Mouse (Mus musculus) gastrocnemius, postnatal 36 days (tissue): ENCODE measurements around the gene Cyp2c54. TPM values are rescaled to one million over a fixed set of nuclear protein-coding genes. Genes with fewer than 3 reads are reported as not detected.
"Not testable (repeated sequence)": the region's sequence is repeated elsewhere in the genome, so short reads cannot be mapped to it uniquely, and the experiment has no call there.

ENCODE experiments used
- DNase-seq, 2 experiments: peaks; one replicate each; pipeline ENCODE4 v3.0.0; 2022
- intact Hi-C: fragments of 180-260 bp; cut with DNase I; formaldehyde crosslinking; loops from one replicate; pipeline ENCODE4 v1.15.1; 2025
- long read RNA-seq, 2 experiments: library from polyadenylated mRNA; stranded (forward); transcript quantifications; one replicate each; pipeline ENCODE4 v2.0.0; 2021
- total RNA-seq, 2 experiments: library from RNA; stranded (reverse); gene quantifications; 2 replicates each; pipeline ENCODE4 v1.2.3; 2021

Cyp2c54 gene
- not detected for total RNA-seq
- long read RNA-seq, experiment 1, result 0 reads
- long read RNA-seq, experiment 2, result 0 reads

DNA sequence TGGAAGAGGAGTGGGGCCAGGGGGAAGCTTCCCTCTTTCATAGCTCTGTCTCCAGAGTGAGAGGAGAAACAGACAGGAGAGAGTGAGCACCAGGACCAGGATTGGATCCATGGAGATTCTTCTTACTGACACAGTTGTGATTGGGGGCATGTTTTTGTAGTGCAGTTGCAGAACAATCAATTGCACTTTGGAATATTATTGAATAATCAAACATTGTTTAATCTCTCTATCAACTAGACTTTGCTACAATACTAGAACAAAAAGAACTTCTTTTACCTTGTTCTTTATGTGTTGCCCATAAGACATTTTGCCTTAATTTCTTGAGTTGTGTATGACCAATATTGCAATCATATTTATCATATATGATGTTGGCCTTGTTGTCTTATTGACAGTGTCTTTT, at the start of gene Cyp2c54:
Cyp2c54 (minus strand) TSS at position 127 of the 400 bp plus-strand sequence.
- DNase-seq, result no peak
- intact Hi-C loops, result no loop called here

- DNase-seq, intact Hi-C loops: not testable (repeated sequence)
Measured at GRCm38 (mm10) chr19:40119624-40120023, 46.0 kb upstream of the Cyp2c54 start.

DNA sequence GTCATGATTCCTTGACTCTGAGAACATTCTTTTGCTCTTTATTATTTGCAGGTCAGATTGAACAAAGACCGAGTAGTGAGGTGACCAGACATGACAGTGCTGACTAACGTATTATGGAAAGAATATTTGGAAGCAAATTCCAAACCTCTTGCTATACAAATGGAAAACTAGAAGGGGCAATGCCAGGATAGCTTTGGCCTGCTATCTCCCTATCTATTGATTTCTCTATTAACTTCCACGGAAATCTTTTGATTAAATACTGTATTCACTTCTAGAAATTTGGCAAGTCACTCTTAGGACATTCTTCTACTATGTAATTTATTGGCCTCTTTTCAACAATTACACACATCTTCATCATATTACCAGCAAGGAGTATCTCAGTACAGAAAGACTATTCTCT, 17.5 kb upstream of the Cyp2c54 start:
- no peak for DNase-seq
- intact Hi-C loops, result no loop called here

- intact Hi-C loops, result loop anchor here (5.0 kb wide), 1 partner anchor 112 kb away; no protein-coding TSS in a partner anchor
- not testable (repeated sequence) for DNase-seq
Measured at GRCm38 (mm10) chr19:40089421-40089820, 15.8 kb upstream of the Cyp2c54 start, which contains the start of gene Cyp2c50. Gene Cyp2c50 (plus strand): TSS chr19:40089688.

- intact Hi-C loops, result loop anchor here (5.0 kb wide), 1 partner anchor 111 kb away; no protein-coding TSS in a partner anchor
- no peak for DNase-seq
Measured at GRCm38 (mm10) chr19:40088381-40088780, 14.8 kb upstream of the Cyp2c54 start.

DNA sequence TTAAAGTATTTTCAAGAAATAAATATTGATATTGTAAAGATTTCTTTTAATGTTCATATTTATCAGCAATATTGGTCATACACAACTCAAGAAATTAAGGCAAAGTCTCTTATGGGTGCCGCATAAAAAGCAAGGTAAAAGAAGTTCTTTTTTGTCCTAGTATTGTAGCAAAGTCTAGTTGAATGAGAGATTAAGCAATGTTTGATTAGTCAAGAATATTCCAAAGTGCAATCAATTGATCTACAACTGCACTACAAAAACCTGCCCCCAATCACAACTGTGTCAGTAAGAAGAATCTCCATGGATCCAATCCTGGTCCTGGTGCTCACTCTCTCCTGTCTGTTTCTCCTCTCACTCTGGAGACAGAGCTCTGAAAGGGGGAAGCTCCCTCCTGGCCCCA, 81.5 kb downstream of the Cyp2c54 start, which contains the start of gene Cyp2c37:
Cyp2c37 (plus strand) TSS at position 285 of the 400 bp plus-strand sequence.
- DNase-seq, intact Hi-C loops: not testable (repeated sequence)

DNA sequence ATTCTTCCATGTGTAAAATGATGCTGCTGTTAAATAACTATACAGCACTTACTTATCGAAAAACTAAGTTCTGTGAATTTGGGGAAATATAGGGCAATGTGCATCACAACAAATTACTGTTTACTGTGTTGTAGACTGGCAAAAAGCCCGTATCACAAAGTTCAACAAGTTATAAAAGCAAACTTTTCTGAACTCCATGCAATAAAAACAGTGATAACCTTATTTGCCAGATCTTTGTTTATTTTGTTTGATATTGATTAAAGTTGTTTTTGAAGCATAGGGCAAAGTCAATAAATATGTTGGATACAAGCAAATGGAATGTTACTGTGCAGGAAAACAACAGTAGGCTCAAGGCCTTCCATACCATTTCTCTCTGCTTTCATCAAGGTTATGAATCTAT, 84.2 kb downstream of the Cyp2c54 start:
- no peak for DNase-seq
- intact Hi-C loops, result no loop called here

Other genes with a start within 250 kb of the Cyp2c54 start
- gene Cyp2c69, start 187.0 kb downstream of the Cyp2c54 start, total RNA-seq, result not detected
- not detected for gene Cyp2c37, start 81.4 kb downstream of the Cyp2c54 start, total RNA-seq
- gene Cyp2c50, start 15.9 kb upstream of the Cyp2c54 start, total RNA-seq, result not detected
- not detected for gene Cyp2c70, start 113.5 kb upstream of the Cyp2c54 start, total RNA-seq
- 100 to 1,000 TPM in 1 of 2 experiments, 10 to 100 TPM in 1; 83.7 to 139 TPM for gene Pdlim1, start 198.0 kb upstream of the Cyp2c54 start, total RNA-seq